Mouse (Mus musculus) left cerebral cortex, postnatal 25 days (tissue): ENCODE measurements around the gene Tph2. TPM values are rescaled to one million over a fixed set of nuclear protein-coding genes. Genes with fewer than 3 reads are reported as not detected.

ENCODE experiments used
- DNase-seq, 2 experiments: peaks; one replicate each; pipeline ENCODE4 v3.0.0; 2022; ENCODE audit warnings: low spot score in 2 of 2, mixed read lengths in 1 of 2
- intact Hi-C: fragments of 180-260 bp; cut with DNase I; formaldehyde crosslinking; loops from one replicate; pipeline ENCODE4 v1.15.1; 2025
- total RNA-seq, 2 experiments: library from RNA; stranded (reverse); gene quantifications; 2 replicates each; pipeline ENCODE4 v1.2.3; 2021

The Tph2 gene
- total RNA-seq, 2 experiments from 2014 or later = 0.43 to 1.2 TPM

- intact Hi-C loops = no loop called here
- DNase-seq = no peak
Measured at GRCm38 (mm10) chr10:115050178-115050577, 134.6 kb downstream of the Tph2 start.

DNA sequence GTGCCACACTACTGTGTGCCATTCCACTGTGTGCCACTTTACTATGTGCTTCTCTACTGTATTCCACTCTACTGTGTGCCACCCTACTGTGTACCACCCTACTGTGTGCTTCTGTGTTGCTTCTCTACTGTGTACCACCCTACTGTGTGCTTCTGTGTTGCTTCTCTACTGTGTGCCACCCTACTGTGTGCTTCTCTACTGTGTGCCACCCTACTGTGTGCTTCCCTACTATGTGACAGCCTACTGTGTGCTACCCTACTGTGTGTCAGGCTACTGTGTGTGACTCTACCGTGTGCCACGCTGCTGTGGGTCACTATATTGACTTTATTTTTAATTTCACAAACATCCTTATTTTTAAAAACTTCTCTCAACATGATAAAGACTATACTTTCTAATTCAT is 136.3 kb downstream of the Tph2 start:
- intact Hi-C loops = no loop called here

DNA sequence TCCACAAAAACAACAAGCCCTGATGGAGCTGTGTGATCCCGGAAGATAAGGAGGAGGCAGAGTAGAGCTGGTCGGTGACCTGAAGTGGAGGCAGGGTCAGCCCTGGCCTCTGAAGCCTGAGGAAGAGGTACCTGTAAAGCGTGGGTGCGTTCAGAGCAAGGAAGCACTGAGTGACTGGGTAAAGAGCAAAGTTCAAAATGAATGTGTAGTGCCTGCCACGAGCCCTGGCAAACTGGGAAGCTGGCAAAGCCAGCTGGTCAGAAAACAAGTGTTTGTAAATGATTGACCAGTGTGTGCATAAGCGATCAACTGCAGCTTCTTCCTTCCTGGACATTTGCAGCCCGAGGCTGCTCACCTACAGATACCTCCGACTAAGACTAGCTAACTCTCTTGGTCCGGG is 149.1 kb downstream of the Tph2 start:
- no peak for DNase-seq
- intact Hi-C loops = no loop called here

More for the DNA sequence above, 136.3 kb downstream of the Tph2 start:
- DNase-seq = no peak

Other genes starting within 250 kb of the Tph2 start
- 10 to 100 TPM; 47.8 to 49.2 TPM for gene Tbc1d15, start 66.4 kb upstream of the Tph2 start, total RNA-seq
- gene Rab21, start 130.6 kb upstream of the Tph2 start, total RNA-seq = 10 to 100 TPM; 52.5 to 53.3 TPM
- gene Tmem19, start 177.5 kb upstream of the Tph2 start, total RNA-seq = 10 to 100 TPM; 41.0 to 46.0 TPM
- 10 to 100 TPM; 13.5 to 14.1 TPM for gene Thap2, start 199.4 kb upstream of the Tph2 start, total RNA-seq
- gene Zfc3h1, start 199.9 kb upstream of the Tph2 start, total RNA-seq = 10 to 100 TPM; 50.0 to 53.0 TPM